Mouse (Mus musculus) lung, embryonic 15.5 days (tissue): ENCODE results near the gene Ttc30a1. TPM values are rescaled to one million over a fixed set of nuclear protein-coding genes. Genes with fewer than 3 reads are reported as not detected.
A peak's percentile ranks its signal among the peaks of the same experiment; 100 is the strongest.
"Not testable (repeated sequence)": the region's sequence is repeated elsewhere in the genome, so short reads cannot be mapped to it uniquely, and the experiment has no call there.

Experiments used
- ATAC-seq: fragments of 200-750 bp; cut with Nextera tagmentation; 2 replicates; pipeline ENCODE4 v1.8.0; 2017; ENCODE audit warnings: moderate number of reproducible peaks, borderline replicate concordance; ENCODE audit not compliant: low FRiP score, low TSS enrichment; ENCODE audit errors: extremely low read depth
- H3K27ac ChIP-seq: fragments of 300-500 bp; sonication (generic); 2 replicates; pipeline ENCODE4 v1.5.1; 2015; ENCODE audit warnings: moderate library complexity, mild to moderate bottlenecking, inconsistent platforms
- H3K27me3 ChIP-seq: fragments of 300-500 bp; sonication (generic); 2 replicates; pipeline ENCODE4 v1.6.1; 2015; ENCODE audit warnings: inconsistent platforms
- H3K36me3 ChIP-seq: fragments of 300-500 bp; sonication (generic); 2 replicates; pipeline ENCODE4 v1.6.1; 2015; ENCODE audit warnings: inconsistent platforms
- H3K4me1 ChIP-seq: fragments of 300-500 bp; sonication (generic); 2 replicates; pipeline ENCODE4 v1.6.1; 2015; ENCODE audit warnings: inconsistent platforms
- H3K4me2 ChIP-seq: fragments of 300-500 bp; sonication (generic); 2 replicates; pipeline ENCODE4 v1.6.1; 2015; ENCODE audit warnings: inconsistent platforms, mild to moderate bottlenecking, moderate library complexity
- H3K4me3 ChIP-seq: fragments of 300-500 bp; sonication (generic); 2 replicates; pipeline ENCODE4 v1.5.1; 2015; ENCODE audit warnings: mild to moderate bottlenecking, inconsistent platforms
- H3K9ac ChIP-seq: fragments of 300-500 bp; sonication (generic); 2 replicates; pipeline ENCODE4 v1.6.1; 2015; ENCODE audit warnings: inconsistent platforms
- H3K9me3 ChIP-seq: fragments of 300-500 bp; sonication (generic); 2 replicates; pipeline ENCODE4 v1.6.1; 2016; ENCODE audit warnings: inconsistent platforms
- WGBS: fragments of 180-500 bp; shearing (Covaris S2); methylation state at CpG from one replicate; pipeline ENCODE4 v1.1.7; 2015; 5-methylcytosine and 5-hydroxymethylcytosine counted together
- polyA plus RNA-seq: library from polyadenylated mRNA; unstranded; fragments of >200 nt; fragmentation: Nextera tagmentation; extraction: Ambion mirVana; gene quantifications from 2 replicates; pipeline ENCODE4 v1.2.1, GENCODE M21; 2015

The Ttc30a1 gene
- polyA plus RNA-seq, 1 experiment from 2014 or later, result 9.4 TPM

DNA sequence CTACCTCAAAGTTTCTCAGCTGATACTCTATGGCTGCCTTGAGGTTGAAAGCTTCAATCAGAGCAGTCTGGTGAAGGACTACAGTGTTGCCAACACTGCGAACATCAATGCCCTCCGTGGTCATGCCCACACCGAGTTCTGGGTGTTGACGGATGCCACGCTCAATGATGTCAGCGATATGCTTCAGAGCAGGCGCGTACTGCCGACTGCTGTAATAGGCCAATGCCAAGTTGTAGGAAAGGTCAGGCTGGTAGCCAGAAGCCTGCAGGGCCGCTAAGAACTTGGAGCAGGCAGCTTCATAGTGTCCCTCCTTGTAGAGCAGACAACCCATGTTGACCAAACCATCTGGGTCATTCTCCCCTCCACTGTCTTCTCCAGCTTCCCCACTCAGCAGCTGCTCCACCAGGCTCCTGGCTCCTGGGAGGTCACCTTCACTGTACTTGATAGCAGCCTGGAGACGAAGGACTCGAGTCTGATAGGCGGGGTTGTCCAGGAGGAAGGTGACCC is 781 bp downstream of the Ttc30a1 start:
- H3K9me3 ChIP-seq, result not testable (repeated sequence)

DNA sequence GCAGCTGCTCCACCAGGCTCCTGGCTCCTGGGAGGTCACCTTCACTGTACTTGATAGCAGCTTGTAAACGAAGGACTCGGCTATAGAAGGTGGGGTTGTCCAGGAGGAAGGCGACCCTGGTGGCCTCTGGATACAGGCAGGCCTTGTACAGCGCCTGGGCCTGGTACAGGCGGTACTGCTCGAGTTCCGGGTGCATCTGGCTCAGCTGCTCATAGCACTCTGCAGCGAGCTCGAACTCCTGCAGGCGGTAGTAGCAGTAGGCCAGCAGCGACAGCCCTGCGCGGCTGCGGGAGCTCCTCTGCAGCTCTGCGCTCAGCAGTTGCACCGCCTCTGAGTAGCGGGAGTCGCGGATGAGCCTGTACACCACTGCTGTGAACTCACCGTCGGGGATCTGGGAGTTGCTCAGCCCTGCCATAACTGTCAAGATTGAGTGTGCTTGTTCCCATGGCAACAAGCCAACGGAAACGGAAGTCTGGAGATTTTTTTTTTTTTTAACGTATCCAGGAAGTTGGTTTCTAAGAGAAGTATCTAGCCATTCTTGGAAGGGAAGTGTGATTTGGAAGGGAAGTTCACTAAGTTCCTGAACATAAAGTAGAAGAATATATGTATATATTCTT is 3.9 kb downstream of the Ttc30a1 start, which contains the start of gene Ttc30a2:
TSS of gene Ttc30a2 (minus strand) at position 419 of the 617 bp plus-strand sequence.
- not testable (repeated sequence) for H3K27ac ChIP-seq, H3K9me3 ChIP-seq, H3K27me3 ChIP-seq, H3K36me3 ChIP-seq, H3K4me1 ChIP-seq, H3K4me3 ChIP-seq, H3K9ac ChIP-seq, H3K4me2 ChIP-seq
- WGBS, result 35% methylated on average over 20 of the region's 24 CpGs
- 0 out of 2 replicates have a peak, but pooled peaks have one; percentile 12 for ATAC-seq

More for the DNA sequence above, 781 bp downstream of the Ttc30a1 start:
- not testable (repeated sequence) for H3K27ac ChIP-seq, H3K27me3 ChIP-seq, H3K9ac ChIP-seq, ATAC-seq, H3K36me3 ChIP-seq, H3K4me1 ChIP-seq
- Histone ChIP-seq H3K4me2 (peak overlapping the region; percentile 77), H3K4me3 (peak overlapping the region; percentile 51)
- 92% methylated on average over 13 of the region's 13 CpGs for WGBS

DNA sequence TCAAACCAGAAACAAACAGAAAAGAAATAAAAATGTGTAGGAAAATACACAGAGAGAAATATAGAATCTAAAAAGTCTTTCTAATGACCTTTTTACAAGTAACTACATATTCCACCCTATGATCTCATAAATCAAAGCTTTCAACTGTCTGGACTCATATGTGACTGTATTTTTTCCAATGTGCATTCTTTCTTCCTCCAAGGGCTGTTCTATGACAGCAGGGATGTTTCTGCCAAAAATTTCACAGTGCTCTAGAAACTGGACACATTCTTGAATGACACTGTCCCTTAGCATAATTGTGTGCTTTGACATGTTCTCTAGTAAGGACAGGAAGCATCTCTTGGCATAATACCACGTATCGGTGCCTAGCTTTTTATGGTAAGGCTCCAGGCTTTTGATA is 5.7 kb downstream of the Ttc30a1 start:
- not testable (repeated sequence) for H3K4me2 ChIP-seq
- ATAC-seq, result peak; percentile 76; the same call in 1 of the 2 replicates
- whole genome bisulfite sequencing, result 55% methylated on average over 2 of the region's 2 CpGs

DNA sequence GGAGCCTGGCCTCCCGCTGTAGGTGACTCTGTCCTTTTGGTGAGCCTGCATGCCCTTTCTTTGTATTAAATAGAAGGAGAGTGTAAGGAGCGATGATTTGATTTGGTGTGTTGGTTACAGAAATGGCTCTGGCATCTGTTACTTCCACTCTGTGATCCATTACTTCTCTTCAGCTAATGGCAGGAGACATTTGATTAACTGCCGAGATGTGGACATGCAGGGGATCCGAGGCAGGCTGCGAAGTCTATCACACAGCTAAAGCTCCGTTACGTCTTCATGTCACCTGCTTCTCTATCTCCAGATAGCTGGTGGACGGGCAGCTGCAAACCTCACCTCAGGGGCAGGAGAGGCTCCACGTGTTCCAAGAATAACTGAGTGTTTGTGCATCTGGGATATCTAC is 7.6 kb downstream of the Ttc30a1 start:
- H3K36me3 ChIP-seq, result no peaks in the 10 kb centered on the region
- no peaks in the 10 kb centered on the region for H3K27me3 ChIP-seq
- H3K4me3 ChIP-seq, result no peak overlapping the region
- H3K27ac ChIP-seq, result no peak overlapping the region
- no peak overlapping the region for H3K9ac ChIP-seq
- H3K9me3 ChIP-seq, result no peaks in the 10 kb centered on the region
- no peak overlapping the region for H3K4me2 ChIP-seq
- H3K4me1 ChIP-seq, result no peaks in the 10 kb centered on the region
- 61% methylated on average over 9 of the region's 9 CpGs for WGBS
- no peak for ATAC-seq

More for the DNA sequence above, 5.7 kb downstream of the Ttc30a1 start:
- H3K4me1 ChIP-seq, H3K9ac ChIP-seq, H3K9me3 ChIP-seq, H3K36me3 ChIP-seq, H3K27me3 ChIP-seq, H3K4me3 ChIP-seq: not testable (repeated sequence)
- peak overlapping the region; percentile 61; the same call in 1 of the 2 replicates for H3K27ac ChIP-seq

GRCm38 (mm10) chr2:75964972-75965371 is 16.8 kb downstream of the Ttc30a1 start:
- peak overlapping the region; percentile 59 for H3K4me2 ChIP-seq
- peak overlapping the region; percentile 57 for H3K27ac ChIP-seq
- peak overlapping the region; percentile 32; the same call in 1 of the 2 replicates for H3K9ac ChIP-seq
- no peaks in the 10 kb centered on the region for H3K27me3 ChIP-seq
- H3K36me3 ChIP-seq, result no peaks in the 10 kb centered on the region
- 16% methylated on average over 5 of the region's 5 CpGs for WGBS
- peak overlapping the region; percentile 24 for H3K4me3 ChIP-seq
- peak; percentile 72 for ATAC-seq
- H3K9me3 ChIP-seq, result no peaks in the 10 kb centered on the region
- H3K4me1 ChIP-seq, result peaks cover 23% of the 10 kb centered on the region

DNA sequence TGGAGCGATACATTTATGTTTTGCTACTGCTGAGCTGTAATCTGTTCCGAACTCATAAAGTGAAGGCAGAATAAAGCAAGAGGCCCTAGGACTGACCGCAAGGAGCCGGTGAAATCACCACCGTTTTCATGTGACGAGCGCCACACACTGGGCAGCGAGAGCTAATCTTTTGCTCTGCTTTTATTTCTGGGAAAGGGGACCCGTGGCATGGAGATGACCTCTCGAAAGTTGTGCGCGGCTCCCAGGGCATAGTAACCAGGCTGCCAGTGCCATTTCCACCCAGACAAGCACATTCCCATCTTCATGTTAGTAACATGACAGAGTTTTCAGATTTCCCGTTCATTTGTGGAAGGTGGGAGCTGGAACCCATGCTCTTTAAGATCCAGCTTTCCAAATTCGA is 17.3 kb downstream of the Ttc30a1 start:
- Histone ChIP-seq H3K4me3 (peak overlapping the region; percentile 24), H3K27ac (peak overlapping the region; percentile 57), H3K4me2 (peak overlapping the region; percentile 59), H3K9me3 (no peaks in the 10 kb centered on the region), H3K4me1 (peaks cover 27% of the 10 kb centered on the region), H3K27me3 (no peaks in the 10 kb centered on the region), H3K9ac (peak overlapping the region; percentile 32; the same call in 1 of the 2 replicates), H3K36me3 (no peaks in the 10 kb centered on the region)
- ATAC-seq, result peak; percentile 52; the same call in 1 of the 2 replicates
- WGBS, result 9% methylated on average over 14 of the region's 14 CpGs

DNA sequence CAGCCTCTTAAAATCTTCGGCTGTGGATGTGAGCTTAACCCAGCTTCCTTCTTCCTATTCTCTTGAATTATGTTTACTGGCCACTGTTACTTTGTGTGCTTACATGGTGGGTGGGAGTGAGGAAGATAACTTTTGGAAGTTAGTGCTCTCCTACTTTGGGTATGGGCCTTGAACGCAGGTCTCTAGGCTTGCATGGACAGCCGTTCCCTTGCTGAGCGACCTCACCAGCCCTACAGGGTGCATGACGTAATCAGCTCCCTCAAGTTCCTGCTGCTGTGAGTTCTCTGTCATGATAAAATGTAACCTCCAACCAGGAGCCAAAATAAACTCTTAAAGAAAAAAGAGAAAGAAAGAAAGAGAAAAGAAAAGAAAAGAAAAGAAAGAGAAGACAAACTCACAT is 17.7 kb downstream of the Ttc30a1 start:
- WGBS, result 52% methylated on average over 5 of the region's 5 CpGs
- Histone ChIP-seq H3K9ac (no peak overlapping the region), H3K9me3 (no peaks in the 10 kb centered on the region), H3K4me2 (peak overlapping the region; percentile 59), H3K27ac (no peak overlapping the region; the same call in 1 of the 2 replicates), H3K4me1 (peaks cover 32% of the 10 kb centered on the region), H3K36me3 (no peaks in the 10 kb centered on the region), H3K4me3 (no peak overlapping the region), H3K27me3 (no peaks in the 10 kb centered on the region)
- no peak for ATAC-seq

DNA sequence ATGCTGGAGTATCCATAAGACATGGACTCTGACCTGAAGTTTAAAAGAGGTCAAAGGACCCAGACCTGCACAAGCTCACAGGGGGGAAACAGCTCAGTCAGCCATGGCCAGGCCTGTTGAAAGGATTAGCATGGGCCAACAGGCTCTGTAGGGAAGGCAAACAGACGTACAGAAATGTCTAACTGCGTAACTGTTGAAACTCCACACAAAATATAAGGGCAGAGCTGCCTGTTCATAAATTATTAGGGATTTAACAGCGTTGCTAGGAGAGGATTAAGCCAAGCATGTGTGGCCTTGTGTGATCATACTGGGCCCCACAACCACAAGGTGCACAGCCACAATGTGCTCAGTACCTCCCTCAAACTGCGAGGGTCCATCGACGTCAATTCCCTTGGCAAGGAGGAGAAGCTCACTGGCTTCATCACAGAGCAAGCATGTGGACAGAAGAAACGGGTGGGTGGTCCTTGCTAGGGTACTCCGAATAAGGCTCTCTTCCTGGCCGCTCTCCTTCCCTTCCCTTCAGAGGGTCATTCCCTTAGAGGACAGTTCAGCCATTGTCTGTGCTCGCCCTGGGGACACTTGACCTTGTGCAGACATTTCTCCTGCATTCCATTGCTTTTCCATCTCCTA is 18.4 kb downstream of the Ttc30a1 start:
- Histone ChIP-seq H3K9ac (no peak overlapping the region), H3K4me3 (no peak overlapping the region), H3K27ac (no peak overlapping the region), H3K4me2 (no peak overlapping the region), H3K36me3 (no peaks in the 10 kb centered on the region), H3K27me3 (no peaks in the 10 kb centered on the region), H3K4me1 (peaks cover 32% of the 10 kb centered on the region), H3K9me3 (no peaks in the 10 kb centered on the region)
- WGBS, result 67% methylated on average over 10 of the region's 10 CpGs
- no peak for ATAC-seq

DNA sequence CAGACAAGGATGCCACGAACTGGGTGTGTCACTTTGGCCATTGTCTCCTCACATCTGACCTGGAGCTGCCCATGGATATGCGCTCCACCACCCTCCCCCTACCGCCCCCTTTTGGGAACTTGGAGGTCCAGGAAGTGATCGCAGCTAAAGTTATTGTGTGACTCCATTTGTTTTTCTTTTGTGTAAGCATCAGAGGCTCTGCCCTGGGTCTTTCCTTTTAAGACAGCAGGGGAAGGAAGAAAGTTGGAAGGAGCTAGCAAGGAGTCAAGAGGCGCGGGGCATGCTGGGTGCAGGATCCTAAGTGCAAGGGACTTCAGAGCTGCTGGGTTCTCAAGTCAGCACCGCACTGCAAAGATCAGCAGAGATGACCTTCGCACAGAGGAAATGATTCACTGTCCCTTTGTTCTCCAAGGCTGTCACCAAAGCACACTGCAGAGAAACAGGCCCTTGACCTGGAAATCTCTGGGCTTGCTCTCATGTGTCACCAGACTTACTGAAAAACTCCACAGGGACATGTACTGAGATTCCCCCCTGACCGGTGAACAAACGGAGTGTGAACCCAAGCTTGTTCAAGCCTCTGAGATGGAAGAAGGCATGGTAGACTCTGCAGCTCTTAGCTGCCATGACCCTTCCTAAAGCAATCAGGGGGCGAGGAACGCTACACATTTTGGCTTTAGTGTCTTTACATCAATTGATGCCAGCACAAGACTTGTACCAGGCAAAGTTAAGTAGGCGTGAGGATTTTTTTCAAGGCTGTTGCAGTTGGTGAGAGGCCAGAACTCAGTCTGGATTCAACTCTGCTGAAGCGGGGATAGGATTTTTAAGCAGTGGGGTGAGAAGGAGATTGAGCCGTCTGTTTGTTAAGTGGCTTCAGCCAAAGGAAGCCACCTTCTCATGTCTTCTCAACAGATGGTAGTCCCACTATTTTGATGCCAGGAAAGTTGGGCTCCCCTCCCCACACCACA is 21.1 kb downstream of the Ttc30a1 start:
- no peaks in the 10 kb centered on the region for H3K9me3 ChIP-seq
- no peaks in the 10 kb centered on the region for H3K36me3 ChIP-seq
- peak overlapping the region; percentile 82 for H3K27ac ChIP-seq
- H3K27me3 ChIP-seq, result no peaks in the 10 kb centered on the region
- H3K4me2 ChIP-seq, result peak overlapping the region; percentile 35
- ATAC-seq, result peak; percentile 53
- H3K4me1 ChIP-seq, result peaks cover 32% of the 10 kb centered on the region
- WGBS, result 46% methylated on average over 15 of the region's 15 CpGs
- H3K4me3 ChIP-seq, result no peak overlapping the region
- H3K9ac ChIP-seq, result no peak overlapping the region

- Histone ChIP-seq H3K27me3 (no peaks in the 10 kb centered on the region), H3K27ac (peak overlapping the region; percentile 82), H3K4me1 (peaks cover 32% of the 10 kb centered on the region), H3K36me3 (no peaks in the 10 kb centered on the region), H3K9me3 (no peaks in the 10 kb centered on the region), H3K4me2 (peak overlapping the region; percentile 35), H3K9ac (no peak overlapping the region), H3K4me3 (no peak overlapping the region)
- peak; percentile 73 for ATAC-seq
- WGBS, result 16% methylated on average over 15 of the region's 15 CpGs
Measured at GRCm38 (mm10) chr2:75959850-75960365, 21.9 kb downstream of the Ttc30a1 start.

DNA sequence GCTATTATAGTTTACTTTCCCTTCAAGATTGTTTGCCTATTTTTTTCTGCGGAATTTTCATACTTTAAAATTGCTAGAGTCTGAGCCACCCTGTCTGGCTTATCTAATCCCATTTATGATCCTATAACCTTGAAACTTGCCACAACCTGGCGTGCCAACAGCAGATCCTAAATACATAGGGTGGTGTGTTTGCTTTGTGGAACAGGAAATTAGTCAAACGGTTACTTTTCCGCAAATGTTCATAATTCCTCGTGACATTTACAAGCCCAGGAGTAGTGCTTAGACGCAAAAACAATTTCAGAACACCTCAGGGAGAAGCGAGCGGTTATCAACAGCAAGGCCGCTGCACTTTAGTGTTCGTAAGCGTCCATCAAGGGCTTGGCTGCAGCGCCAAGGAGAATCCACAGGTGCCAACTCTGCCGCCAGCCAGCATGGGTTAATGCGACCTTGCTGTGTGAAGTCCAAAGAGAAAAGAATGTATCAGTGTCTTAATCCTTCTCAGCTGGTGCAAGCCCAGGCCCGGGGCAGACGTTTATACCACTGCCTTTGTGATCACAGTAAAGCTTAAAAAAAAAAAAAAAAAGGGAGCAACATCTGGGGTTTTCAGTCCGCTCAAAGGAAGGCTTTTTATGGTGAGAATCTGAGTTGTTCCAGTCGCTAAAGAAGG is 22.5 kb downstream of the Ttc30a1 start:
- Histone ChIP-seq H3K27ac (peak overlapping the region; percentile 82), H3K27me3 (no peaks in the 10 kb centered on the region), H3K36me3 (no peaks in the 10 kb centered on the region), H3K4me2 (peak overlapping the region; percentile 35), H3K9ac (no peak overlapping the region), H3K4me1 (peaks cover 26% of the 10 kb centered on the region), H3K4me3 (no peak overlapping the region), H3K9me3 (no peaks in the 10 kb centered on the region)
- ATAC-seq, result no peak
- 25% methylated on average over 18 of the region's 18 CpGs for WGBS
